Mouse (Mus musculus) liver, embryonic 14.5 days (tissue): ENCODE results near the gene Sat2.

Experiments
- CTCF ChIP-seq: IDR thresholded peaks from 2 replicates; pipeline ENCODE4 v1.5.1; 2016; ENCODE audit warnings: antibody characterized with exemption, low read depth, control low read depth
- EP300 ChIP-seq: IDR thresholded peaks from 2 replicates; pipeline ENCODE4 v1.6.1; 2016; ENCODE audit warnings: antibody characterized with exemption, low read depth

DNA sequence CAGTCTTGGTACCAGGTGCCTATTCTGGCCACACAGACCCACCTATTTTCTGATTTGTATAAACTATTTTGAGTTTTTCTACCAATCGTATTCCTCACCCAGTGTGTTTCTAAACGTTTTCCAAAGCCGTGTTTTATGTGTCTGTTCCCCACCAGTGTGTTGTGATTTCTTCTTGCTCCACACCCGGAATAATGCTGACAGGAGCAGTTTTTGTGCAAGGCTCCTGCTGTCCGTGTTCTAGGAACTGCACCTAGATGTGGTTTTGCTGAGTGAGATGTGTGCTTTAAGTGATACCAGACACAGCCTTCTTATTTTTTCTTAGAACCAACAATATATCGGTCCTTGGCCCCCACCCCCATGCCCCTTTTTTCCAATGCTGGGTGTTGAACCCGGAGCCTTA, 37.8 kb upstream of the Sat2 start:
- TF ChIP-seq CTCF (no peak), EP300 (no peak)
